Mouse (Mus musculus) limb, embryonic 14.5 days (tissue): Measurements from ENCODE around the gene Itgb2. TPM values are rescaled to one million over a fixed set of nuclear protein-coding genes. Genes with fewer than 3 reads are reported as not detected.

Experiments
- ATAC-seq: fragments of 200-750 bp; cut with Nextera tagmentation; 2 replicates; pipeline ENCODE4 v1.8.0; 2017; ENCODE audit warnings: low read depth, moderate number of reproducible peaks, moderate TSS enrichment; ENCODE audit not compliant: low FRiP score
- DNase-seq: peaks from one replicate; pipeline ENCODE4 v3.0.0-alpha.2; 2015; ENCODE audit warnings: low spot score
- H3K27ac ChIP-seq: fragments of 300-500 bp; sonication (generic); replicated peaks from 2 replicates; pipeline ENCODE4 v1.5.1; 2014; ENCODE audit warnings: low read depth, mild to moderate bottlenecking, low read length, moderate library complexity, mixed read lengths
- H3K27me3 ChIP-seq: fragments of 300-500 bp; sonication (generic); 2 replicates; pipeline ENCODE4 v1.6.1; 2014; ENCODE audit warnings: low read length, mixed read lengths; ENCODE audit not compliant: control insufficient read depth, insufficient read depth
- H3K36me3 ChIP-seq: fragments of 300-500 bp; sonication (generic); 2 replicates; pipeline ENCODE4 v1.6.1; 2014; ENCODE audit warnings: mild to moderate bottlenecking, low read length, moderate library complexity, mixed read lengths; ENCODE audit not compliant: control insufficient read depth, insufficient read depth
- H3K4me1 ChIP-seq: fragments of 300-500 bp; sonication (generic); 2 replicates; pipeline ENCODE4 v1.6.1; 2014; ENCODE audit warnings: antibody characterized with exemption, low read length, mixed read lengths; ENCODE audit not compliant: control insufficient read depth, insufficient read depth
- H3K4me2 ChIP-seq: fragments of 300-500 bp; sonication (generic); replicated peaks from 2 replicates; pipeline ENCODE4 v1.6.1; 2014; ENCODE audit warnings: low read depth, mild to moderate bottlenecking, low read length, moderate library complexity; ENCODE audit not compliant: severe bottlenecking
- H3K4me3 ChIP-seq: fragments of 300-500 bp; sonication (generic); replicated peaks from 2 replicates; pipeline ENCODE4 v1.5.1; 2014; ENCODE audit warnings: low read length
- H3K9ac ChIP-seq: fragments of 300-500 bp; sonication (generic); 2 replicates; pipeline ENCODE4 v1.6.1; 2014; ENCODE audit warnings: mild to moderate bottlenecking, low read depth, low read length, moderate library complexity; ENCODE audit not compliant: severe bottlenecking
- H3K9me3 ChIP-seq: fragments of 300-500 bp; sonication (generic); 2 replicates; pipeline ENCODE4 v1.6.1; 2016; ENCODE audit warnings: low read length; ENCODE audit not compliant: control insufficient read depth
- POLR2A ChIP-seq: fragments of 200-500 bp; IDR thresholded peaks from 2 replicates; pipeline ENCODE4 v1.8.0; 2012; ENCODE audit warnings: inconsistent platforms, mild to moderate bottlenecking, moderate library complexity, borderline replicate concordance; ENCODE audit not compliant: insufficient read depth, insufficient read length; ENCODE audit errors: extremely low read depth
- WGBS: fragments of 180-500 bp; shearing (Covaris S2); extraction: QIAGEN DNeasy Blood & Tissue Kit; methylation state at CpG from one replicate; pipeline ENCODE4 v1.1.7; 2014; 5-methylcytosine and 5-hydroxymethylcytosine counted together
- polyA plus RNA-seq, 2 experiments: library from polyadenylated mRNA; depleted of rRNA in 1 of 2; stranded (reverse) in 1 of 2; unstranded in 1 of 2; fragments of >200 nt; fragmentation: Nextera tagmentation in 1 of 2; extraction: Ambion mirVana in 1 of 2; gene quantifications; 2 replicates each; pipeline versions ENCODE4 v1.2.1 to v1.2.3; 2012 to 2014

Itgb2 gene
- polyA plus RNA-seq (2012; rRNA removed), result 2.7 and 2.9 TPM in 2 replicates
- 2.5 and 3.7 TPM in 2 replicates for polyA plus RNA-seq (2014; fragmentation: Nextera tagmentation; extraction: Ambion mirVana)

GRCm38 (mm10) chr10:77530140-77530539 lies at the start of gene Itgb2:
Itgb2 (plus strand) TSS chr10:77530252.
- no peak for TF ChIP-seq POLR2A
- Histone ChIP-seq H3K4me3 (no peak within 1 kb of the TSS), H3K9me3 (no peaks in the 10 kb centered on the region), H3K27me3 (no peaks in the 10 kb centered on the region), H3K4me1 (no peaks in the 10 kb centered on the region), H3K36me3 (no peaks in the 10 kb centered on the region), H3K27ac (no peak within 1 kb of the TSS), H3K9ac (no peak within 1 kb of the TSS), H3K4me2 (no peak within 1 kb of the TSS)
- WGBS, result 58% methylated on average over 9 of the region's 9 CpGs
- ATAC-seq (no peak), DNase-seq (no peak)

GRCm38 (mm10) chr10:77481814-77482213 lies 48.2 kb upstream of the Itgb2 start:
- peaks cover 13% of the 10 kb centered on the region; the same call in 1 of the 2 replicates for H3K4me1 ChIP-seq
- no peaks in the 10 kb centered on the region for H3K27me3 ChIP-seq
- H3K4me3 ChIP-seq, result no peak overlapping the region
- H3K27ac ChIP-seq, result no peak overlapping the region
- no peak for TF ChIP-seq POLR2A
- no peaks in the 10 kb centered on the region for H3K9me3 ChIP-seq
- H3K36me3 ChIP-seq, result peaks cover 9% of the 10 kb centered on the region
- H3K4me2 ChIP-seq, result no peak overlapping the region
- DNase-seq (no peak), ATAC-seq (no peak)
- no peak overlapping the region for H3K9ac ChIP-seq

- DNase-seq (peak; percentile 57), ATAC-seq (peak; percentile 32; the same call in 1 of the 2 replicates)
- no peak for TF ChIP-seq POLR2A
- H3K27me3 ChIP-seq, result no peaks in the 10 kb centered on the region
- H3K27ac ChIP-seq, result 0 out of 2 replicates have a peak overlapping the region, but pooled peaks have one; percentile 13
- WGBS, result 32% methylated on average over 18 of the region's 18 CpGs
- H3K4me3 ChIP-seq, result no peak overlapping the region
- H3K4me2 ChIP-seq, result no peak overlapping the region
- H3K36me3 ChIP-seq, result peaks cover 35% of the 10 kb centered on the region
- no peak overlapping the region for H3K9ac ChIP-seq
- H3K9me3 ChIP-seq, result no peaks in the 10 kb centered on the region
- H3K4me1 ChIP-seq, result peaks cover 13% of the 10 kb centered on the region; the same call in 1 of the 2 replicates
Observed at GRCm38 (mm10) chr10:77484205-77484935, 45.7 kb upstream of the Itgb2 start.

GRCm38 (mm10) chr10:77485786-77486185 lies 44.3 kb upstream of the Itgb2 start:
- no peak for TF ChIP-seq POLR2A
- no peak for ATAC-seq

GRCm38 (mm10) chr10:77488168-77488567 lies 41.9 kb upstream of the Itgb2 start:
- H3K4me2 ChIP-seq, result no peak overlapping the region
- ATAC-seq (no peak), DNase-seq (no peak)
- peaks cover 13% of the 10 kb centered on the region; the same call in 1 of the 2 replicates for H3K4me1 ChIP-seq
- TF ChIP-seq POLR2A, result no peak
- no peak overlapping the region for H3K27ac ChIP-seq
- H3K9ac ChIP-seq, result no peak overlapping the region
- peaks cover 59% of the 10 kb centered on the region for H3K36me3 ChIP-seq
- 92% methylated on average over 7 of the region's 7 CpGs for WGBS
- no peaks in the 10 kb centered on the region for H3K27me3 ChIP-seq
- no peak overlapping the region for H3K4me3 ChIP-seq
- H3K9me3 ChIP-seq, result no peaks in the 10 kb centered on the region

More at GRCm38 (mm10) chr10:77485786-77486185, 44.3 kb upstream of the Itgb2 start:
- 75% methylated on average over 3 of the region's 3 CpGs for WGBS
- Histone ChIP-seq H3K9ac (no peak overlapping the region), H3K4me3 (no peak overlapping the region), H3K27me3 (no peaks in the 10 kb centered on the region), H3K36me3 (peaks cover 46% of the 10 kb centered on the region), H3K4me2 (no peak overlapping the region), H3K9me3 (no peaks in the 10 kb centered on the region), H3K4me1 (peaks cover 13% of the 10 kb centered on the region; the same call in 1 of the 2 replicates), H3K27ac (no peak overlapping the region)
- no peak for DNase-seq
